Mouse (Mus musculus): ENCODE results near the gene Rcc2.

The Rcc2 gene

GRCm38 (mm10) chr4:140700269-140701018 is at the start of gene Rcc2:
Gene Rcc2 (plus strand): TSS chr4:140700541.
- no peak for DNase-seq (ENCODE audit: low read depth)

GRCm38 (mm10) chr4:140653835-140654583 is 46.3 kb upstream of the Rcc2 start:
- DNase-seq (ENCODE audit: low read depth) = no peak

- DNase-seq (ENCODE audit: low read depth) = no peak
These were observed 45.5 kb upstream of the Rcc2 start for GRCm38 (mm10) chr4:140654798-140655197.

GRCm38 (mm10) chr4:140656529-140656928 is 43.8 kb upstream of the Rcc2 start:
- no peak for DNase-seq (ENCODE audit: low read depth)

GRCm38 (mm10) chr4:140657681-140658575 is 42.4 kb upstream of the Rcc2 start:
- DNase-seq (ENCODE audit: low read depth) = no peak

GRCm38 (mm10) chr4:140661406-140662022 is 38.8 kb upstream of the Rcc2 start:
- DNase-seq (ENCODE audit: low read depth) = no peak

- no peak for DNase-seq (ENCODE audit: low read depth)
These were observed 37.9 kb upstream of the Rcc2 start for GRCm38 (mm10) chr4:140662453-140662852.

- DNase-seq (ENCODE audit: low read depth) = no peak
These were observed 37.3 kb upstream of the Rcc2 start for GRCm38 (mm10) chr4:140662882-140663585.

GRCm38 (mm10) chr4:140665053-140665452 is 35.3 kb upstream of the Rcc2 start:
- DNase-seq (ENCODE audit: low read depth) = no peak

GRCm38 (mm10) chr4:140665760-140666159 is 34.6 kb upstream of the Rcc2 start, which contains the start of gene Arhgef10l:
Gene Arhgef10l (minus strand): TSS chr4:140666012.
- DNase-seq (ENCODE audit: low read depth) = no peak

GRCm38 (mm10) chr4:140667802-140668201 is 32.5 kb upstream of the Rcc2 start:
- no peak for DNase-seq (ENCODE audit: low read depth)

- DNase-seq (ENCODE audit: low read depth) = no peak
These were observed 26.6 kb upstream of the Rcc2 start for GRCm38 (mm10) chr4:140673527-140674264.

- peak; percentile 73 for DNase-seq (ENCODE audit: low read depth)
These were observed 25.9 kb upstream of the Rcc2 start for GRCm38 (mm10) chr4:140674345-140674926.

- no peak for DNase-seq (ENCODE audit: low read depth)
These were observed 21.3 kb upstream of the Rcc2 start for GRCm38 (mm10) chr4:140679038-140679437.

GRCm38 (mm10) chr4:140679723-140680380 is 20.5 kb upstream of the Rcc2 start:
- DNase-seq (ENCODE audit: low read depth) = peak; percentile 87

GRCm38 (mm10) chr4:140680731-140681397 is 19.5 kb upstream of the Rcc2 start:
- no peak for DNase-seq (ENCODE audit: low read depth)

GRCm38 (mm10) chr4:140683608-140684007 is 16.7 kb upstream of the Rcc2 start:
- no peak for DNase-seq (ENCODE audit: low read depth)

- peak; percentile 71 for DNase-seq (ENCODE audit: low read depth)
These were observed 16.0 kb upstream of the Rcc2 start for GRCm38 (mm10) chr4:140684141-140684871.

Measured in c-Kit-positive CD71-negative TER-119-negative erythroid progenitor cells, embryonic 14.5 days (primary cell).